Mouse (Mus musculus) embryonic facial prominence, embryonic 12.5 days (tissue): Measurements from ENCODE around the gene Pde4b. TPM values are rescaled to one million over a fixed set of nuclear protein-coding genes. Genes with fewer than 3 reads are reported as not detected.

ENCODE experiments used
- ATAC-seq: fragments of 200-750 bp; cut with Nextera tagmentation; 2 replicates; pipeline ENCODE4 v1.8.0; 2017; ENCODE audit not compliant: insufficient number of reproducible peaks, insufficient read depth, low FRiP score, low TSS enrichment
- H3K27ac ChIP-seq: fragments of 300-500 bp; sonication (generic); 2 replicates; pipeline ENCODE4 v1.5.1; 2016; ENCODE audit warnings: mild to moderate bottlenecking
- H3K27me3 ChIP-seq: fragments of 300-500 bp; sonication (generic); 2 replicates; pipeline ENCODE4 v1.6.1; 2016; ENCODE audit warnings: mild to moderate bottlenecking, moderate library complexity
- H3K36me3 ChIP-seq: fragments of 300-500 bp; sonication (generic); 2 replicates; pipeline ENCODE4 v1.6.1; 2016; ENCODE audit warnings: mild to moderate bottlenecking
- H3K4me1 ChIP-seq: fragments of 300-500 bp; sonication (generic); 2 replicates; pipeline ENCODE4 v1.6.1; 2016
- H3K4me2 ChIP-seq: fragments of 300-500 bp; sonication (generic); replicated peaks from 2 replicates; pipeline ENCODE4 v1.6.1; 2016; ENCODE audit warnings: mild to moderate bottlenecking, moderate library complexity
- H3K4me3 ChIP-seq: fragments of 300-500 bp; sonication (generic); 2 replicates; pipeline ENCODE4 v1.5.1; 2016; ENCODE audit warnings: mild to moderate bottlenecking
- H3K9ac ChIP-seq: fragments of 300-500 bp; sonication (generic); 2 replicates; pipeline ENCODE4 v1.6.1; 2016; ENCODE audit warnings: mild to moderate bottlenecking, moderate library complexity
- H3K9me3 ChIP-seq: fragments of 300-500 bp; sonication (generic); 2 replicates; pipeline ENCODE4 v1.6.1; 2016; ENCODE audit warnings: mild to moderate bottlenecking, moderate library complexity
- WGBS: fragments of 180-500 bp; shearing (Covaris S2); methylation state at CpG from one replicate; pipeline ENCODE4 v1.1.7; 2016; 5-methylcytosine and 5-hydroxymethylcytosine counted together
- polyA plus RNA-seq: library from polyadenylated mRNA; unstranded; fragments of >200 nt; fragmentation: Nextera tagmentation; extraction: Ambion mirVana; gene quantifications from 2 replicates; pipeline ENCODE4 v1.2.1, GENCODE M21; 2016

The Pde4b gene
- polyA plus RNA-seq, 1 experiment from 2014 or later: 11.1 TPM

GRCm38 (mm10) chr4:102104534-102105014, 17.2 kb downstream of the Pde4b start:
- Histone ChIP-seq H3K27ac (no peak overlapping the region), H3K9me3 (no peaks in the 10 kb centered on the region), H3K4me1 (no peaks in the 10 kb centered on the region), H3K9ac (no peak overlapping the region), H3K4me2 (no peak overlapping the region), H3K4me3 (no peak overlapping the region), H3K36me3 (no peaks in the 10 kb centered on the region), H3K27me3 (no peaks in the 10 kb centered on the region)
- 88% methylated on average over 2 of the region's 2 CpGs for WGBS
- ATAC-seq: no peak

GRCm38 (mm10) chr4:102106771-102107170, 19.4 kb downstream of the Pde4b start:
- ATAC-seq: no peak
- no peak overlapping the region for H3K4me3 ChIP-seq
- H3K9ac ChIP-seq: no peak overlapping the region
- no peaks in the 10 kb centered on the region for H3K9me3 ChIP-seq
- no peaks in the 10 kb centered on the region for H3K36me3 ChIP-seq
- no peak overlapping the region for H3K27ac ChIP-seq
- H3K4me1 ChIP-seq: no peaks in the 10 kb centered on the region
- no peak overlapping the region for H3K4me2 ChIP-seq
- WGBS: 86% methylated on average over 6 of the region's 6 CpGs
- H3K27me3 ChIP-seq: no peaks in the 10 kb centered on the region

DNA sequence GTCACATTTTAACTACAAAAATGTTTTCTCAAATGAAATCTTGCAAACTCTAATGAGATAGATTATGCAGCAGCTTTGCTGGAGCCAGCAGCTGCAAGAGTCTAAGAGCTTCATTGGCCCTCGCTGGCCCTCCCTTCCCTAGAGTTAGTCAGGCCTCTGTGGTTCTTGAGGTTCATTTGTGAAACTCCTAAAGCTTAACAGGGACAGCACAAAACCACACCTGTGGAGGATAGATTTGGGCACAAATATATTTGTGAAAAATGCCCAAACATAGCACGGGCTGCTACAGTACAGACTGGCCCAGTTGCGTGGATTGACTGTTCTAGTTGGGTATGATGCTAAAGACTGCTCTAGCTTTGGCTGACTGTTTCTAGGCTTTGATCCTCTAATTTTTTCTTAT, 32.1 kb downstream of the Pde4b start:
- H3K27me3 ChIP-seq: no peaks in the 10 kb centered on the region
- H3K4me1 ChIP-seq: no peaks in the 10 kb centered on the region
- no peaks in the 10 kb centered on the region for H3K9me3 ChIP-seq
- no peak overlapping the region for H3K27ac ChIP-seq
- H3K9ac ChIP-seq: no peak overlapping the region
- H3K4me3 ChIP-seq: no peak overlapping the region
- WGBS: 94% methylated on average over 3 of the region's 3 CpGs
- H3K4me2 ChIP-seq: no peak overlapping the region
- no peaks in the 10 kb centered on the region for H3K36me3 ChIP-seq
- ATAC-seq: no peak

GRCm38 (mm10) chr4:102136366-102136849, 49.1 kb downstream of the Pde4b start:
- no peak overlapping the region for H3K27ac ChIP-seq
- WGBS: 65% methylated on average over 3 of the region's 3 CpGs
- H3K9ac ChIP-seq: no peak overlapping the region
- H3K4me3 ChIP-seq: no peak overlapping the region
- no peaks in the 10 kb centered on the region for H3K27me3 ChIP-seq
- H3K36me3 ChIP-seq: no peaks in the 10 kb centered on the region
- no peak overlapping the region for H3K4me2 ChIP-seq
- no peaks in the 10 kb centered on the region for H3K4me1 ChIP-seq
- ATAC-seq: no peak
- H3K9me3 ChIP-seq: no peaks in the 10 kb centered on the region

DNA sequence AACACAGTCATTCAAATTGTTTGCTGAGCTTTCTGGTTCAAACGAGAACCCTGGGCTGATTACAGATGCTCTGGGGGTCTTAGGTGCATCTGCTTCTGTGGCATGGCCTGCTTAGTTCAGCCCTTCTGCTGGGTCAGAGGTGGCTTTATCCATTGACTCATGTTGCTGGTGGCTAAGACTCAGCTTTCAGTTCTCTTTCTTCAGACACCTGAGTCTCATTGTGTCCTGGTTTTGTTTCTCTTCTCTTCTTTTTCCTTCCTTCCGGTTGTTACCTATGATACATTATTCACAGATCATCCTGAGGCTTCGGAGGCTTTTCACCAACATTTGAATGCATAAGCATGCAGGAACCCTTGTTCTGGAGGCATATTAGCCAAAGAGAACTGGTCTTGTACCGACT, 51.0 kb downstream of the Pde4b start:
- Histone ChIP-seq H3K27ac (no peak overlapping the region), H3K9me3 (no peaks in the 10 kb centered on the region), H3K4me2 (no peak overlapping the region), H3K4me1 (no peaks in the 10 kb centered on the region), H3K36me3 (no peaks in the 10 kb centered on the region), H3K4me3 (no peak overlapping the region), H3K27me3 (no peaks in the 10 kb centered on the region), H3K9ac (no peak overlapping the region)
- no peak for ATAC-seq
- WGBS: 81% methylated on average over 4 of the region's 4 CpGs

DNA sequence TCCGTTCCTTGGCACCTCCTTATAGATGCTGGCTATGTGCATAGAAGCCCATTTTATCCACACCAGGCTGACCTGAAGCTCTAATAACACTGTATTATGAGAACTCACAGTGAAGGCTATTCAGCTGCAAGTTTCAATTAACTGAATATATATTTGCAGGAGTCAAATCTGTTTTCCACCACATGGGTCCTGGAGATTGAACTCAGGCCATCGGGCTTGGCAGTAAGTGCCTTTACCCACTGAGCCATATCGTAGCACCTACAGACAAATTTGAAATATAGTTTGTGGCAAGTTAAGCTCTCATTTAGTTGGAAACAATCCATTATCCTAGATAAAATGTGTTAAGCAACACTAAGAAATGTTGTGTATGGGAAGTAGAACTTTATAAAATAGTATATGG, 53.9 kb downstream of the Pde4b start:
- 92% methylated on average over 3 of the region's 3 CpGs for WGBS
- H3K4me2 ChIP-seq: no peak overlapping the region
- H3K27me3 ChIP-seq: no peaks in the 10 kb centered on the region
- no peak overlapping the region for H3K27ac ChIP-seq
- H3K9ac ChIP-seq: no peak overlapping the region
- no peaks in the 10 kb centered on the region for H3K9me3 ChIP-seq
- ATAC-seq: no peak
- H3K4me3 ChIP-seq: no peak overlapping the region
- H3K4me1 ChIP-seq: no peaks in the 10 kb centered on the region
- no peaks in the 10 kb centered on the region for H3K36me3 ChIP-seq

GRCm38 (mm10) chr4:102148766-102149165, 61.4 kb downstream of the Pde4b start:
- Histone ChIP-seq H3K27ac (no peak overlapping the region), H3K9ac (no peak overlapping the region), H3K27me3 (no peaks in the 10 kb centered on the region), H3K4me3 (no peak overlapping the region), H3K9me3 (no peaks in the 10 kb centered on the region), H3K36me3 (no peaks in the 10 kb centered on the region), H3K4me2 (no peak overlapping the region), H3K4me1 (no peaks in the 10 kb centered on the region)
- WGBS: 90% methylated on average over 4 of the region's 4 CpGs
- no peak for ATAC-seq

DNA sequence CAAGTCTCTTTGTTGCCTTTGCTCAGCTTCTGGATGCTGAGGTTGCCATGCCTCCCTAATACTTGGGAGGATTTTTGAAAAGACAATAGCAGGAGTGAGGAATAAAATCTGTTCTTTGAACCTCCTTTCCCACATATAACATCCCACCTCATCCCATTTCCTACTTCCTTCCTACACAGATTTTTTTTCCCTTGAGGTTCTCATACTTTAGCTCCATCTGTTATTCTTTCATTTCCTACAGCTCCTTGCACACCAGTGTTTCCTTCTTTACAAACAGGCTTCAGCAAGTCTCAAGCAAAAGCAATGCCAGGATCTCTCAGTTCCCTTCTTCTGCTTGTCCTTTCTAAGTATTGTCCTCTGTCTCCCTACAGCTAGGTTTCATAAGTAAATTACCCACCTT, 71.8 kb downstream of the Pde4b start:
- ATAC-seq: no peak
- no peak overlapping the region for H3K4me3 ChIP-seq
- no peaks in the 10 kb centered on the region for H3K4me1 ChIP-seq
- H3K9ac ChIP-seq: no peak overlapping the region
- H3K4me2 ChIP-seq: no peak overlapping the region
- no peaks in the 10 kb centered on the region for H3K27me3 ChIP-seq
- H3K9me3 ChIP-seq: no peaks in the 10 kb centered on the region
- H3K27ac ChIP-seq: no peak overlapping the region
- H3K36me3 ChIP-seq: no peaks in the 10 kb centered on the region

- Histone ChIP-seq H3K4me3 (no peak overlapping the region), H3K27ac (no peak overlapping the region), H3K36me3 (no peaks in the 10 kb centered on the region), H3K27me3 (no peaks in the 10 kb centered on the region), H3K9me3 (no peaks in the 10 kb centered on the region), H3K9ac (no peak overlapping the region), H3K4me1 (no peaks in the 10 kb centered on the region), H3K4me2 (no peak overlapping the region)
- ATAC-seq: no peak
- 48% methylated on average over 3 of the region's 3 CpGs for WGBS
Observed at GRCm38 (mm10) chr4:102171636-102172035, 84.3 kb downstream of the Pde4b start.

- WGBS: 70% methylated on average over 7 of the region's 7 CpGs
- H3K27ac ChIP-seq: no peak overlapping the region
- H3K4me2 ChIP-seq: no peak overlapping the region
- H3K36me3 ChIP-seq: no peaks in the 10 kb centered on the region
- H3K27me3 ChIP-seq: no peaks in the 10 kb centered on the region
- no peak overlapping the region for H3K9ac ChIP-seq
- no peaks in the 10 kb centered on the region for H3K9me3 ChIP-seq
- ATAC-seq: no peak
- no peak overlapping the region for H3K4me3 ChIP-seq
- no peaks in the 10 kb centered on the region for H3K4me1 ChIP-seq
Observed at GRCm38 (mm10) chr4:102172711-102173213, 85.4 kb downstream of the Pde4b start.

- WGBS: 84% methylated on average over 2 of the region's 2 CpGs
- H3K9ac ChIP-seq: no peak overlapping the region
- no peaks in the 10 kb centered on the region for H3K27me3 ChIP-seq
- ATAC-seq: no peak
- H3K4me3 ChIP-seq: no peak overlapping the region
- no peaks in the 10 kb centered on the region for H3K9me3 ChIP-seq
- H3K36me3 ChIP-seq: no peaks in the 10 kb centered on the region
- no peaks in the 10 kb centered on the region for H3K4me1 ChIP-seq
- no peak overlapping the region for H3K27ac ChIP-seq
- no peak overlapping the region for H3K4me2 ChIP-seq
Observed at GRCm38 (mm10) chr4:102175985-102176384, 88.6 kb downstream of the Pde4b start.

GRCm38 (mm10) chr4:102177258-102177657, 89.9 kb downstream of the Pde4b start:
- Histone ChIP-seq H3K4me3 (no peak overlapping the region), H3K36me3 (no peaks in the 10 kb centered on the region), H3K27ac (no peak overlapping the region), H3K4me2 (no peak overlapping the region), H3K9me3 (no peaks in the 10 kb centered on the region), H3K4me1 (no peaks in the 10 kb centered on the region), H3K9ac (no peak overlapping the region), H3K27me3 (no peaks in the 10 kb centered on the region)
- 75% methylated on average over 5 of the region's 5 CpGs for WGBS
- no peak for ATAC-seq

- Histone ChIP-seq H3K36me3 (no peaks in the 10 kb centered on the region), H3K4me2 (no peak overlapping the region), H3K9ac (no peak overlapping the region), H3K4me1 (no peaks in the 10 kb centered on the region), H3K27me3 (no peaks in the 10 kb centered on the region), H3K27ac (no peak overlapping the region), H3K4me3 (no peak overlapping the region), H3K9me3 (no peaks in the 10 kb centered on the region)
- ATAC-seq: no peak
- 87% methylated on average over 5 of the region's 5 CpGs for WGBS
Observed at GRCm38 (mm10) chr4:102186888-102187287, 99.5 kb downstream of the Pde4b start.
